Mouse (Mus musculus): Measurements from ENCODE around the gene Lrguk.
A peak's percentile ranks its signal among the peaks of the same experiment; 100 is the strongest.

Gene Lrguk

GRCm38 (mm10) chr6:34028933-34029745, at the start of gene Lrguk:
Gene Lrguk, plus strand, starts transcription at chr6:34029448.
- peak; percentile 89 for DNase-seq (ENCODE audit: low spot score)

GRCm38 (mm10) chr6:33982709-33983108, 46.5 kb upstream of the Lrguk start:
- DNase-seq (ENCODE audit: low spot score), result no peak

GRCm38 (mm10) chr6:33987132-33987531, 42.1 kb upstream of the Lrguk start:
- no peak for DNase-seq (ENCODE audit: low spot score)

- DNase-seq (ENCODE audit: low spot score), result no peak
Observed at GRCm38 (mm10) chr6:33992213-33993034, 36.8 kb upstream of the Lrguk start.

- no peak for DNase-seq (ENCODE audit: low spot score)
Observed at GRCm38 (mm10) chr6:33993842-33994241, 35.4 kb upstream of the Lrguk start.

- no peak for DNase-seq (ENCODE audit: low spot score)
Observed at GRCm38 (mm10) chr6:33998590-33998989, 30.7 kb upstream of the Lrguk start.

- no peak for DNase-seq (ENCODE audit: low spot score)
Observed at GRCm38 (mm10) chr6:33999530-33999929, 29.7 kb upstream of the Lrguk start.

- DNase-seq (ENCODE audit: low spot score), result no peak
Observed at GRCm38 (mm10) chr6:34000644-34001043, 28.6 kb upstream of the Lrguk start.

GRCm38 (mm10) chr6:34003033-34003432, 26.2 kb upstream of the Lrguk start:
- no peak for DNase-seq (ENCODE audit: low spot score)

GRCm38 (mm10) chr6:34013469-34013868, 15.8 kb upstream of the Lrguk start:
- no peak for DNase-seq (ENCODE audit: low spot score)

GRCm38 (mm10) chr6:34029746-34030027, 439 bp downstream of the Lrguk start:
- no peak for DNase-seq (ENCODE audit: low spot score)

- DNase-seq (ENCODE audit: low spot score), result no peak
Observed at GRCm38 (mm10) chr6:34034096-34034495, 4.8 kb downstream of the Lrguk start.

GRCm38 (mm10) chr6:34034577-34035461, 5.6 kb downstream of the Lrguk start:
- DNase-seq (ENCODE audit: low spot score), result no peak

GRCm38 (mm10) chr6:34040624-34041235, 11.5 kb downstream of the Lrguk start:
- peak; percentile 91 for DNase-seq (ENCODE audit: low spot score)

- no peak for DNase-seq (ENCODE audit: low spot score)
Observed at GRCm38 (mm10) chr6:34041589-34042280, 12.5 kb downstream of the Lrguk start.

GRCm38 (mm10) chr6:34044228-34044811, 15.1 kb downstream of the Lrguk start:
- DNase-seq (ENCODE audit: low spot score), result no peak

GRCm38 (mm10) chr6:34044846-34045540, 15.7 kb downstream of the Lrguk start:
- no peak for DNase-seq (ENCODE audit: low spot score)

GRCm38 (mm10) chr6:34046551-34047186, 17.4 kb downstream of the Lrguk start:
- DNase-seq (ENCODE audit: low spot score), result no peak

GRCm38 (mm10) chr6:34049433-34049832, 20.2 kb downstream of the Lrguk start:
- DNase-seq (ENCODE audit: low spot score), result no peak

- DNase-seq (ENCODE audit: low spot score), result no peak
Observed at GRCm38 (mm10) chr6:34059741-34060140, 30.5 kb downstream of the Lrguk start.
